Mouse (Mus musculus) spleen, adult 2 months (tissue): ENCODE measurements around the gene Polr3b. TPM values are rescaled to one million over a fixed set of nuclear protein-coding genes. Genes with fewer than 3 reads are reported as not detected.

Source experiments
- DNase-seq, 2 experiments: peaks; one replicate each; pipeline versions ENCODE4 v3.0.0 to v3.0.0-alpha.2; 2012 to 2021; ENCODE audit warnings: low spot score in 2 of 2, low read depth in 1 of 2
- H3K27ac ChIP-seq: fragments of 200-500 bp; 2 replicates; pipeline ENCODE4 v1.5.1; 2012; ENCODE audit warnings: low read length, inconsistent platforms; ENCODE audit not compliant: insufficient read depth
- H3K27me3 ChIP-seq: fragments of 200-500 bp; 2 replicates; pipeline ENCODE4 v1.6.1; 2012; ENCODE audit warnings: mild to moderate bottlenecking, moderate library complexity, low read length, inconsistent platforms; ENCODE audit not compliant: control insufficient read depth, insufficient read depth
- H3K36me3 ChIP-seq: fragments of 200-500 bp; 2 replicates; pipeline ENCODE4 v1.6.1; 2012; ENCODE audit warnings: mild to moderate bottlenecking, low read length, inconsistent platforms; ENCODE audit not compliant: control insufficient read depth, insufficient read depth
- H3K4me1 ChIP-seq: fragments of 200-500 bp; 2 replicates; pipeline ENCODE4 v1.6.1; 2011; ENCODE audit warnings: inconsistent platforms; ENCODE audit not compliant: control insufficient read depth, insufficient read depth, insufficient read length
- H3K4me3 ChIP-seq: fragments of 200-500 bp; 2 replicates; pipeline ENCODE4 v1.5.1; 2011; ENCODE audit warnings: mild to moderate bottlenecking, inconsistent platforms; ENCODE audit not compliant: insufficient read depth, insufficient read length; ENCODE audit errors: extremely low read depth
- CTCF ChIP-seq: fragments of 200-500 bp; IDR thresholded peaks from 2 replicates; pipeline ENCODE4 v1.5.1; 2011; ENCODE audit warnings: mild to moderate bottlenecking, inconsistent platforms; ENCODE audit not compliant: insufficient read depth, insufficient read length, insufficient replicate concordance; ENCODE audit errors: extremely low read depth
- POLR2A ChIP-seq: fragments of 200-500 bp; IDR thresholded peaks from 2 replicates; pipeline ENCODE4 v1.6.1; 2011; ENCODE audit warnings: low read depth, low read length, inconsistent platforms
- WGBS: fragments of 180-500 bp; shearing (Covaris S2); methylation state at CpG from one replicate; pipeline ENCODE4 v1.1.7; 2018; 5-methylcytosine and 5-hydroxymethylcytosine counted together
- polyA plus RNA-seq: library from polyadenylated mRNA; depleted of rRNA; stranded (reverse); fragments of >200 nt; gene quantifications from 2 replicates; pipeline ENCODE4 v1.2.3, GENCODE M21; 2012

Gene Polr3b
- polyA plus RNA-seq, 1 experiment, result 4.8 TPM

- no peak for DNase-seq
- TF ChIP-seq POLR2A (no peak), CTCF (no peak)
- no peak overlapping the region for H3K27ac ChIP-seq
- no peaks in the 10 kb centered on the region for H3K4me1 ChIP-seq
- peaks cover 22% of the 10 kb centered on the region for H3K36me3 ChIP-seq
- 88% methylated on average over 8 of the region's 8 CpGs for WGBS
- H3K27me3 ChIP-seq, result no peaks in the 10 kb centered on the region
- H3K4me3 ChIP-seq, result no peak overlapping the region
Observed at GRCm38 (mm10) chr10:84693841-84694638, 71.9 kb downstream of the Polr3b start.

- no peak for TF ChIP-seq CTCF
- TF ChIP-seq POLR2A, result no peak
- 90% methylated on average over 13 of the region's 13 CpGs for WGBS
- Histone ChIP-seq H3K36me3 (peaks cover 37% of the 10 kb centered on the region), H3K4me1 (no peaks in the 10 kb centered on the region), H3K27me3 (no peaks in the 10 kb centered on the region), H3K27ac (no peak overlapping the region; the same call in 1 of the 2 replicates), H3K4me3 (no peak overlapping the region)
- no peak for DNase-seq
Observed at GRCm38 (mm10) chr10:84700236-84700987, 78.3 kb downstream of the Polr3b start.

DNA sequence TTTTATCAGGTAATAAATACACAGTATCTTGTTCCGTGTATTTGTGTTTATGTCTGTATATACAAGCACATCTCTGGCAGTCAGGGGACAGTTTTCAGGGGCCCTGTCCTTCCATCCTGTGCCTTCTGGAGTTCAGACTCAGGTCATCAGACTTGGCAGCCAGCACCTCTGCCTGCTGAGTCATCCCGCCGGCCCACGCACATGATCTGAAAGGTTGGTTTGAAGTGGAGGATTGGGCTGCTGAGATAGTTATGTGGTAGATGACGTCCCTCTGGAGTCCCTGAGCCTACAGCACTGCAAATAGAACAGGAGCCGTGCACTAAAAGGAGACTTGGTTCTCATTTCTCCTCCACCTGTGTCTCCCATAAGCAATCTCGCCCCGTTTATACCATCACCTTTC, 79.0 kb downstream of the Polr3b start:
- no peak for DNase-seq
- peaks cover 39% of the 10 kb centered on the region for H3K36me3 ChIP-seq
- TF ChIP-seq POLR2A (no peak), CTCF (no peak)
- 75% methylated on average over 8 of the region's 8 CpGs for WGBS
- no peak overlapping the region for H3K27ac ChIP-seq
- H3K4me3 ChIP-seq, result no peak overlapping the region
- H3K4me1 ChIP-seq, result no peaks in the 10 kb centered on the region
- H3K27me3 ChIP-seq, result no peaks in the 10 kb centered on the region

DNA sequence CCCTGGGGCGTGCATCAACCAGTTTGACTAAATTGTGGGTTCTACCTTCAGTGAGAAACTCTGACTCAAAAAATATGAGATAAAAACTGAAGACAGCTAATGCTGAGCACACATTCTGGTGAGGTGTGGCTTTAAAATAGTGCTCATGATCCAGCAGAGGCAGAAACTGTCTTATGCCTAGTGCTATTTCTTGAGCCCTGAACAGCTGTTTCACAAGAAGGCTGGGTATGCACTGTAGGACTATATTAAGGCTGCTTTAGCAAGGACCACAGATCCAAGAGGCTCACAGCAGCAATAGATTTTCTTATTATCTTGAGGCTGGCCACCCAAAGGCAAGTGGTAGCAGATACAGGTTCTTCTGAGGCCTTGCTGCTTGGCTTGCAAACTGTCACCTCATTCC, 80.0 kb downstream of the Polr3b start:
- TF ChIP-seq POLR2A, result no peak
- TF ChIP-seq CTCF, result no peak
- Histone ChIP-seq H3K4me3 (no peak overlapping the region), H3K27me3 (no peaks in the 10 kb centered on the region), H3K27ac (no peak overlapping the region), H3K36me3 (peaks cover 34% of the 10 kb centered on the region), H3K4me1 (no peaks in the 10 kb centered on the region)
- WGBS, result 97% methylated on average over 1 of the region's 1 CpGs
- DNase-seq, result no peak

DNA sequence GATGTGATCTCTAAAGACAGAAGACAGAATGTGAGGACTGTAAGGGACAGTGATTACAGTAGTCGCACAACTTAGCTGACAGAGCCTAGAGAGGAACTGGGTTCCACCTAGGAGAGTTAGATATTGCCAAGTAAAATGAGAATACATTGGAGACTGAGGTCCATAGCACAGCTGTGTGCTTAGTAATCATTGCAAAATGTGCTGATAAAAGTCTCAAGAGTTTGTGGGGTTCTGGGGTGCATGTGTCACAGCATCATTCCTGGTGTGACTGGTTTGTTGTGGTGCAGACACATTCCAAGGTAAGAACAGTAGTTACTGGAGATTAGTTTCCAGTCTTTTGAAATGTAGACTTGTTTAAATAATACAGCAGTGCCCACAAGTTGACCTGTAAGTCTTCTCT, 82.5 kb downstream of the Polr3b start:
- no peak overlapping the region for H3K27ac ChIP-seq
- peaks cover 32% of the 10 kb centered on the region for H3K36me3 ChIP-seq
- H3K27me3 ChIP-seq, result no peaks in the 10 kb centered on the region
- WGBS, result 88% methylated on average over 1 of the region's 1 CpGs
- DNase-seq, result no peak
- no peaks in the 10 kb centered on the region for H3K4me1 ChIP-seq
- TF ChIP-seq POLR2A (no peak), CTCF (no peak)
- H3K4me3 ChIP-seq, result no peak overlapping the region

DNA sequence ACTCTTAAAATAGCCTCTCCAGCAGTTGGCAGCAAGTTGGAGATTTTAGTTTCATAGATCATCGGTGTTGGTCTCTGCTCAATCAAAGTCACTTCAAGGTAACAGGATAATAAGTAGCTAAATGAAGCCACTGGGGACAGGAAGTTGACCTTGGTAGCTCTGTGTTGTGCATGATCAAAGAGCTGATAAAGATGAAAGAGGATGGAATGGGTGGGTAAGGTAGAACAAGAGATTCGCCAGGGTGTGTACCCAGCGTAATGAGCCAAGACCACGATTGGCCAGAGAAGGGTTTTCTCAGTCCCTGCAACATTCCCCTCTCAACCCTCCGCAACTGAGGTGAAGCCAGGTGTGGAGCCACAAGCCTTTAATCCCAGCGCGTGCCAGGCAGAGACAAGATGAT, 83.1 kb downstream of the Polr3b start:
- Histone ChIP-seq H3K4me1 (no peaks in the 10 kb centered on the region), H3K27ac (no peak overlapping the region), H3K27me3 (no peaks in the 10 kb centered on the region), H3K36me3 (peaks cover 32% of the 10 kb centered on the region), H3K4me3 (no peak overlapping the region)
- 82% methylated on average over 7 of the region's 7 CpGs for WGBS
- DNase-seq, result no peak
- TF ChIP-seq CTCF (no peak), POLR2A (no peak)

DNA sequence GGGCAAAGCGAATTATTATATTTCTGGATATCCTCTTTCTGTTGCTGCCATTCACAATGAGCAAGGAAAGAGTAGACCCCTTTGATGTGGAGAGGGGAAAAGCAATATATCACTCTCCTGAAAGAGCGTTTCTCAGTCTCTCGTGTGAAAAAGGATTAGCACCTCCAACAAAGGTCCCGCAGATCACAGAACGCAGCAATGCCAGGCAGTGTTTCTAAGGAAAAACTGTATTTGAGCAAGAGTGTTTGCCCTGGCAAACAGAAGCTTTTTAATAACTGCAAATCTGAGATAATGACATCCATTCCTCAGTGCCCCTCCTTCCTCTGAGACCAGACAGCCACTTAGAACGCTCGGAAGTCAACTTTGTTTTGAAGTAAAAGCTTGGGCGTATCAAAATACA, 84.5 kb downstream of the Polr3b start:
- WGBS, result 94% methylated on average over 8 of the region's 8 CpGs
- Histone ChIP-seq H3K36me3 (peaks cover 25% of the 10 kb centered on the region), H3K4me3 (no peak overlapping the region), H3K27me3 (no peaks in the 10 kb centered on the region), H3K4me1 (no peaks in the 10 kb centered on the region), H3K27ac (no peak overlapping the region)
- TF ChIP-seq CTCF (no peak), POLR2A (no peak)
- DNase-seq, result no peak
